Mouse (Mus musculus) megakaryocyte, embryonic 14.5 days (primary cell): ENCODE measurements around the gene Rap1gap. TPM values are rescaled to one million over a fixed set of nuclear protein-coding genes. Genes with fewer than 3 reads are reported as not detected.

Source experiments
- H3K27me3 ChIP-seq: replicated peaks from 2 replicates; pipeline ENCODE3; 2012; ENCODE audit warnings: inconsistent platforms
- H3K36me3 ChIP-seq: replicated peaks from 2 replicates; pipeline ENCODE3; 2012; ENCODE audit warnings: low read length, inconsistent platforms, mixed read lengths
- H3K4me1 ChIP-seq: 2 replicates; pipeline ENCODE4 v1.6.1; 2012; ENCODE audit warnings: inconsistent platforms
- H3K4me3 ChIP-seq: replicated peaks from 2 replicates; pipeline ENCODE3; 2012; ENCODE audit warnings: moderate library complexity, mild to moderate bottlenecking, inconsistent platforms
- H3K9me3 ChIP-seq: 2 replicates; pipeline ENCODE4 v1.6.1; 2012; ENCODE audit warnings: inconsistent platforms
- FLI1 ChIP-seq: IDR thresholded peaks from 2 replicates; pipeline ENCODE4 v1.6.1; 2012; ENCODE audit warnings: low read length, inconsistent platforms, mixed read lengths
- GATA1 ChIP-seq: IDR thresholded peaks from 3 replicates; pipeline ENCODE4 v1.6.1; 2012; ENCODE audit warnings: mixed read lengths, low read length, inconsistent platforms, borderline replicate concordance
- polyA plus RNA-seq: library from polyadenylated mRNA; stranded (reverse); fragments of >175 nt; gene quantifications from 2 replicates; pipeline ENCODE4 v1.2.3, GENCODE M21; 2012; ENCODE audit warnings: low replicate concordance; ENCODE audit not compliant: insufficient read depth

The Rap1gap gene
- polyA plus RNA-seq, 1 experiment = 3.9 TPM

GRCm38 (mm10) chr4:137770901-137771612 is 106.5 kb downstream of the Rap1gap start:
- no peak for TF ChIP-seq FLI1
- TF ChIP-seq GATA1 = no peak
- no peak overlapping the region for H3K4me3 ChIP-seq
- H3K9me3 ChIP-seq = no peaks in the 10 kb centered on the region
- H3K36me3 ChIP-seq = no peaks in the 10 kb centered on the region
- peaks cover 8% of the 10 kb centered on the region; the same call in 1 of the 2 replicates for H3K4me1 ChIP-seq
- peaks cover 75% of the 10 kb centered on the region for H3K27me3 ChIP-seq

GRCm38 (mm10) chr4:137771749-137772148 is 107.2 kb downstream of the Rap1gap start:
- no peaks in the 10 kb centered on the region for H3K9me3 ChIP-seq

GRCm38 (mm10) chr4:137772438-137773056 is 108.0 kb downstream of the Rap1gap start:
- no peaks in the 10 kb centered on the region for H3K36me3 ChIP-seq
- no peaks in the 10 kb centered on the region for H3K9me3 ChIP-seq
- TF ChIP-seq FLI1 = no peak
- TF ChIP-seq GATA1 = no peak
- peaks cover 73% of the 10 kb centered on the region for H3K27me3 ChIP-seq
- H3K4me3 ChIP-seq = no peak overlapping the region
- peaks cover 8% of the 10 kb centered on the region; the same call in 1 of the 2 replicates for H3K4me1 ChIP-seq

More at GRCm38 (mm10) chr4:137771749-137772148, 107.2 kb downstream of the Rap1gap start:
- TF ChIP-seq GATA1 (no peak), FLI1 (no peak)
- no peaks in the 10 kb centered on the region for H3K36me3 ChIP-seq
- peaks cover 72% of the 10 kb centered on the region for H3K27me3 ChIP-seq
- peaks cover 8% of the 10 kb centered on the region; the same call in 1 of the 2 replicates for H3K4me1 ChIP-seq
- H3K4me3 ChIP-seq = no peak overlapping the region

- H3K27me3 ChIP-seq = peaks cover 74% of the 10 kb centered on the region
- no peaks in the 10 kb centered on the region for H3K36me3 ChIP-seq
Measured at GRCm38 (mm10) chr4:137773369-137773899, 108.9 kb downstream of the Rap1gap start.

DNA sequence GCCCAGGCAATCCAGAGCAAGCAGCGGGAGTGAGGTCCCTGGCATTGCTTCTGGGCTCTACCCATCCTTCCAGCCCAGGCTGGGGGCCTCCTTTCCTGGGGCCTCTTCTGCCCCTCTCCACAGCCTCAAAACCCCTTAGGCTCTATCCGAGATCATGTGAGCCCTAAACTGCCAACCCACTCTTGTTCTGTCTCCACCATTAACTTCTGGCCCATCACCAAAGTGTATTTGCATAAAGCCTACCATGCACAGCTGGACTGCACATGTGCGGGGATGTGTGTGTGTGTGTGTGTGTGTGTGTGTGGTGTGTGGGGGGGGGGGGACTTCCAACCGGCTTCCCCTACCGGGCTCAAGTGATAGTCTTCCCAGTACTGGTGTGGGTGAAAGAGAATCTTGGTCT is 109.5 kb downstream of the Rap1gap start:
- Histone ChIP-seq H3K4me3 (no peak overlapping the region), H3K27me3 (peaks cover 72% of the 10 kb centered on the region), H3K4me1 (peaks cover 8% of the 10 kb centered on the region; the same call in 1 of the 2 replicates), H3K36me3 (no peaks in the 10 kb centered on the region), H3K9me3 (no peaks in the 10 kb centered on the region)
- TF ChIP-seq FLI1 (no peak), GATA1 (no peak)

More at GRCm38 (mm10) chr4:137773369-137773899, 108.9 kb downstream of the Rap1gap start:
- Histone ChIP-seq H3K4me3 (no peak overlapping the region), H3K9me3 (no peaks in the 10 kb centered on the region), H3K4me1 (peaks cover 8% of the 10 kb centered on the region; the same call in 1 of the 2 replicates)
- TF ChIP-seq FLI1 = no peak
- TF ChIP-seq GATA1 = no peak

GRCm38 (mm10) chr4:137774505-137774904 is 110.0 kb downstream of the Rap1gap start:
- TF ChIP-seq GATA1 (no peak), FLI1 (no peak)
- peaks cover 71% of the 10 kb centered on the region for H3K27me3 ChIP-seq
- no peaks in the 10 kb centered on the region for H3K36me3 ChIP-seq
- no peak overlapping the region for H3K4me3 ChIP-seq
- H3K9me3 ChIP-seq = no peaks in the 10 kb centered on the region
- H3K4me1 ChIP-seq = peaks cover 8% of the 10 kb centered on the region; the same call in 1 of the 2 replicates

DNA sequence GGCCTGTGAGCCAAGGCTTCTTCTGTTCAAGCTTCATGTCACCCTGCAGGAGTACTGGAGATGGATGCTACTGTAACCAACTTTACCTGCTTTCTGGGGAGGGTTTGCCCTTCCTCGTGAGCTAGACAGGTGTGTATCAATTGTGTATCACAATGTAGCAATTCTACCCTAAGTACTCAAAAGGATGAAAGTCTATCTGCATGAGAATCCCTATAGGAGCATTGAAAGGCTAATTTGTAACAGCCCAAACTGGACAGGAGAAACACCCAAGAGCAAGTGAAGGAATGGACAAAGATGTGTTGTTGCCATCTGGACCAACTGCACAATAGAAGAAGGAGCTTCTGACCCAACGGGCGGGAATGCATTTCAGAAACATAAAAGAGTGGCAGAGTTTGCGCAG is 113.3 kb downstream of the Rap1gap start:
- no peak for TF ChIP-seq GATA1
- no peak for TF ChIP-seq FLI1
- no peak overlapping the region for H3K4me3 ChIP-seq
- H3K27me3 ChIP-seq = peaks cover 56% of the 10 kb centered on the region
- H3K4me1 ChIP-seq = no peaks in the 10 kb centered on the region
- no peaks in the 10 kb centered on the region for H3K9me3 ChIP-seq
- no peaks in the 10 kb centered on the region for H3K36me3 ChIP-seq

- H3K27me3 ChIP-seq = peaks cover 55% of the 10 kb centered on the region
- no peaks in the 10 kb centered on the region for H3K9me3 ChIP-seq
- no peaks in the 10 kb centered on the region for H3K4me1 ChIP-seq
- no peaks in the 10 kb centered on the region for H3K36me3 ChIP-seq
- TF ChIP-seq GATA1 (no peak), FLI1 (no peak)
- H3K4me3 ChIP-seq = no peak overlapping the region
Measured at GRCm38 (mm10) chr4:137778397-137779184, 114.1 kb downstream of the Rap1gap start.

Other genes starting within 250 kb of the Rap1gap start
- gene Cela3b, start 234.2 kb upstream of the Rap1gap start, polyA plus RNA-seq = 0.47 TPM in 1 of 2 replicates, not detected in the other
- gene 1700013G24Rik, start 211.4 kb upstream of the Rap1gap start, polyA plus RNA-seq = not detected in 2 replicates
- gene Hspg2, start 196.0 kb upstream of the Rap1gap start, polyA plus RNA-seq = 0.15 TPM in 1 of 2 replicates, not detected in the other
- gene Ldlrad2, start 90.2 kb upstream of the Rap1gap start, polyA plus RNA-seq = not detected in 2 replicates
- 21.7 and 46.2 TPM in 2 replicates for gene Usp48, start 71.0 kb upstream of the Rap1gap start, polyA plus RNA-seq
- not detected in 2 replicates for gene Alpl, start 131.7 kb downstream of the Rap1gap start, polyA plus RNA-seq
- 3.1 and 5.0 TPM in 2 replicates for gene Ece1, start 197.5 kb downstream of the Rap1gap start, polyA plus RNA-seq